Mouse (Mus musculus): ENCODE measurements at regions not wholly inside any gene's neighbourhood (a gene's known extent, or its start where the extent isn't known, plus 50 kb on each side); places are given as distances from the start of the nearest gene placed in this dataset.

GRCm38 (mm10) chr7:121555420-121555819 is 151.6 kb downstream of the Usp31 start:
- TF ChIP-seq CTCF (IDR thresholded peaks at IDR 0.05; ENCODE audit: borderline replicate concordance, extremely low read depth, insufficient read depth, insufficient read length) (no peak), POLR2A (IDR thresholded peaks at IDR 0.05; ENCODE audit: borderline replicate concordance, extremely low read depth, insufficient read depth, insufficient read length, poor library complexity, severe bottlenecking) (no peak)

Data from brain, embryonic 14.5 days (tissue).